Mouse (Mus musculus) kidney, adult 2 months (tissue): Measurements from ENCODE around the gene Dock4.

Experiments used
- CTCF ChIP-seq: fragments of 200-500 bp; conservative IDR thresholded peaks from 2 replicates; pipeline ENCODE4 v1.5.1; 2011; ENCODE audit warnings: low read depth, mild to moderate bottlenecking, control low read depth, low read length, moderate library complexity, mixed read lengths; ENCODE audit not compliant: insufficient read depth, insufficient read length
- POLR2A ChIP-seq: fragments of 200-500 bp; IDR thresholded peaks from one replicate; pipeline ENCODE4 v1.6.1; 2011; ENCODE audit warnings: low read depth, low read length, control low read depth

DNA sequence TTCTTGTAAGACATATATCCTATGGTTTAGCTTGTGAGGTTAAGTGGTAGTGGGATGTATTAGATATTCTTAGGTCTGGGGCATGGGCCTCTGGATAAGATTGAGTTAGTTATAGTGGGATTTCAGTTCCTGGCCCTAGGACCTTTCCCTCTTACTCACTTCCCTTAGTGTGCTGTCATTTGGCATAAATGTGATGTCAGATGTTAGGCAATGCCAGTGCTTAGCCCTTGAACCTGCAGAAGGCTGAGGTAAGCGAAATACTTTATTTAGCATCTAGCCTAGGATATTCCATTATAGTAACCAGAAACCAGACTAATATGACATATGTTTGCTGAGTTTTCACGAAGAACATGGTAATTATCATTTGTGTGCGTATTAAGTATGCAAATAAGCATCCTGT is 105.6 kb downstream of the Dock4 start:
- TF ChIP-seq POLR2A (no peak), CTCF (no peak)
